10 mouse cellular contexts compared by ENCODE assay signal in the genomic region with DNA sequence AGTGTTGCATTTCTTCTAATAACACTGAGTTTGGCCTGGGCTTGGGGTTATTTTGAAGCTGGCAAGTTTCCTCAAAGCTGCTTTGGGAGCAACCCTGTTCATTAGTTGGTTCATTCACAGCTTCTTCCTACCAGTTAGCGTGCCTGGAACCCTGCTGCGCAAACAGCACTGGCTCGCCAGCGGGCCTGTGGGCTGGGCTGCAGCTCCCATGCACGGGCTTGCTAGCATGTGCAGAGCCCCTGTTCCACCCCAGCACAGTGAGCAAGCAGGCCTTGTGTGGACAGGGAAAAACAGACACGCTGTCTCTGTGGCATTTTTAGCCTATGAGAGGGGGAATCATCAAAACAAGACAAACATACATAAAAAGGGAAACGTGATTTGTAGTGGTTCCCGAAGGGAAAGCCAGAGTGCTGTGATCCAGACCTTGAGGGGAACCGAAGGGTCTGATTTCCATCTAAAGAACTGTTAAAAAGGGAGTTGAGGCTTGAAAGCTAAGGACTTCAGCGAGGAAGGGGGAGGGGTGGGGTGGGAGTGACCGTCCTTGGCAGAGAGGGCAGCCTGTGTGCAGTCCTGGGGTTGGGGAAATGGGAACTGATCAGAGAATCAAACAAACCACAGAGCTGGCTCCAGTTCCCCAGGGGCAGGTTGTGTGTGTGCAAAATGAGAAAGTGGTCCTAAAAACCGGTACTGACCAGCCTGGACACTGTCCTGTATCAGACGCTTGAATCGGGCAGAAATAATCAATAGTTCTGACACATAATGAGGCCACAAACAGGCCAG.
DNase-seq lines count a peak whose midpoint lies in the region; ATAC-seq and TF ChIP-seq lines count a peak whose summit lies in the region.
"Had no signal": no experiment of that assay in that cellular context is flagged by ENCODE, and none has a peak within 500 bp of the region (broad histone marks: within the 10 kb centered on the region; RNA-seq: fewer than 3 reads in every experiment).

No protein-coding gene starts in this region.

- no peak for TF ChIP-seq CTCF in midbrain, postnatal 0 days (IDR thresholded peaks at IDR 0.05)

- H3K4me3 ChIP-seq in forebrain, embryonic 10.5 days = no peak overlapping the region
- H3K4me3 ChIP-seq in forebrain, embryonic 15.5 days = no peak overlapping the region
- H3K4me3 ChIP-seq in neural tube, embryonic 15.5 days (replicated peaks) = no peak overlapping the region
- no peak overlapping the region for H3K4me3 ChIP-seq in midbrain, postnatal 0 days (ENCODE audit: low read depth, low read length)
- H3K4me3 ChIP-seq: embryonic facial prominence, embryonic 12.5 days had no signal

- no peak for ATAC-seq in forebrain, embryonic 15.5 days (replicated peaks)
- ATAC-seq in neural tube, embryonic 15.5 days (ENCODE audit: low FRiP score) = no peak
- no peak for ATAC-seq in midbrain, postnatal 0 days (ENCODE audit: low FRiP score)

- H3K4me1 ChIP-seq in forebrain, embryonic 10.5 days = peaks cover 12% of the 10 kb centered on the region
- H3K4me1 ChIP-seq in forebrain, embryonic 15.5 days = no peaks in the 10 kb centered on the region
- peaks cover 9% of the 10 kb centered on the region for H3K4me1 ChIP-seq in neural tube, embryonic 15.5 days
- H3K4me1 ChIP-seq in midbrain, postnatal 0 days (ENCODE audit: insufficient read depth, low read length) = no peaks in the 10 kb centered on the region

- H3K27ac ChIP-seq in forebrain, embryonic 10.5 days = peak overlapping the region; percentile 56
- H3K27ac ChIP-seq in forebrain, embryonic 15.5 days (replicated peaks) = no peak overlapping the region; the same call in 1 of the 2 replicates
- H3K27ac ChIP-seq in neural tube, embryonic 15.5 days (replicated peaks) = no peak overlapping the region
- H3K27ac ChIP-seq in midbrain, postnatal 0 days (ENCODE audit: low read depth, low read length) = no peak overlapping the region
- H3K27ac ChIP-seq: embryonic facial prominence, embryonic 12.5 days had no signal

- H3K27me3 ChIP-seq in forebrain, embryonic 10.5 days (ENCODE audit: poor library complexity, severe bottlenecking) = no peaks in the 10 kb centered on the region
- no peaks in the 10 kb centered on the region for H3K27me3 ChIP-seq in forebrain, embryonic 15.5 days
- H3K27me3 ChIP-seq in neural tube, embryonic 15.5 days (replicated peaks) = no peaks in the 10 kb centered on the region
- no peaks in the 10 kb centered on the region for H3K27me3 ChIP-seq in midbrain, postnatal 0 days (ENCODE audit: insufficient read depth, low read length)
- H3K27me3 ChIP-seq: CH12.LX; embryonic facial prominence, embryonic 12.5 days had no signal

- WGBS in forebrain, embryonic 10.5 days = 49% methylated on average over 14 of the region's 14 CpGs
- WGBS in forebrain, embryonic 15.5 days = 38% methylated on average over 14 of the region's 14 CpGs
- 43% methylated on average over 14 of the region's 14 CpGs for WGBS in neural tube, embryonic 15.5 days
- 38% methylated on average over 14 of the region's 14 CpGs for WGBS in midbrain, postnatal 0 days

- H3K36me3 ChIP-seq in forebrain, embryonic 10.5 days (replicated peaks) = no peaks in the 10 kb centered on the region
- no peaks in the 10 kb centered on the region for H3K36me3 ChIP-seq in forebrain, embryonic 15.5 days
- no peaks in the 10 kb centered on the region for H3K36me3 ChIP-seq in neural tube, embryonic 15.5 days
- H3K36me3 ChIP-seq in midbrain, postnatal 0 days (ENCODE audit: insufficient read depth, low read length) = no peaks in the 10 kb centered on the region
- H3K36me3 ChIP-seq: embryonic facial prominence, embryonic 12.5 days had no signal

- no peak for DNase-seq in forebrain, embryonic 10.5 days (ENCODE audit: extremely low spot score, low spot score)
- DNase-seq in neural tube, embryonic 10.5 days (ENCODE audit: extremely low spot score, low spot score) = peak; percentile 36
- peak; percentile 26 to 50 for DNase-seq in layer of hippocampus, adult 8-10 months (ENCODE audit: low spot score in 2 of 2)
- DNase-seq in midbrain, postnatal 0 days (ENCODE audit: low spot score) = peak; percentile 26
- DNase-seq in spleen, postnatal 14 days (ENCODE audit: low spot score in 2 of 2) = no peak
- DNase-seq in c-Kit-positive CD71-positive TER-119-positive erythroid progenitor cells, embryonic 14.5 days (ENCODE audit: low spot score) = no peak

- H3K4me2 ChIP-seq in forebrain, embryonic 15.5 days (replicated peaks) = no peak overlapping the region
- no peak overlapping the region for H3K4me2 ChIP-seq in neural tube, embryonic 15.5 days
- H3K4me2 ChIP-seq in midbrain, postnatal 0 days (ENCODE audit: low read depth, low read length, poor library complexity, severe bottlenecking) = no peak overlapping the region
- H3K4me2 ChIP-seq: embryonic facial prominence, embryonic 12.5 days had no signal

- no peak overlapping the region for H3K9ac ChIP-seq in forebrain, embryonic 15.5 days (replicated peaks)
- no peak overlapping the region for H3K9ac ChIP-seq in neural tube, embryonic 15.5 days (replicated peaks)
- H3K9ac ChIP-seq in midbrain, postnatal 0 days (replicated peaks; ENCODE audit: low read length, poor library complexity, severe bottlenecking) = no peak overlapping the region
- H3K9ac ChIP-seq: embryonic facial prominence, embryonic 12.5 days had no signal

- H3K9me3 ChIP-seq in forebrain, embryonic 10.5 days = peaks cover 10% of the 10 kb centered on the region
- no peaks in the 10 kb centered on the region for H3K9me3 ChIP-seq in forebrain, embryonic 15.5 days
- 0 out of 2 replicates have a peak, but pooled peaks cover 4% of the 10 kb centered on the region for H3K9me3 ChIP-seq in neural tube, embryonic 15.5 days (replicated peaks)
- no peaks in the 10 kb centered on the region for H3K9me3 ChIP-seq in midbrain, postnatal 0 days (ENCODE audit: low read length)

Comparison
In these comparisons a context has a peak if more than half of its experiments do, and no peak if none do; other contexts are left out.
1. DNase-seq: peak in neural tube, embryonic 10.5 days (single experiment), layer of hippocampus, adult 8-10 months (2 of 2) and midbrain, postnatal 0 days (single experiment); none in forebrain, embryonic 10.5 days (single experiment), spleen, postnatal 14 days (0 of 2) and c-Kit-positive CD71-positive TER-119-positive erythroid progenitor cells, embryonic 14.5 days (single experiment).